Mouse (Mus musculus): ENCODE data around the gene Pla2g1b.

The Pla2g1b gene

DNA sequence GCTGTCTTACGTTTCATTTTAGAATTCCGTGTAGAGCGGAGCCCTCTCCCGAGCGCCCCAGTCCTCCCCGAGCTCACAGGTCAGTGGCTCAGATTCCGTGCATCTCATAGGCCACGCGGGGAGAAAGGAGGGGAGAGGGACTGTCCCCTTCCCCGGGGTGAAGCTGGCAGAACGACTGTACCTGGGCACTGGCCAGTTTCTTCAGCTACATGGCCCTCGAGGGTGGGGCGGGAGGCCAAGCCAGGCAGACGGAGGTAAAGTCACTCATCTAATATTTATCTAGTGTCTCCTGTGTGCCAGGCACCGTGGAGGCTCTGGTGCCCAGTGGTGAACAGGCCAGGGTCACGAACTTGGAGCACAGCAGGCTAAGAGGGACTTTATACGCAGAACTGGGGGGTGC, 19.0 kb upstream of the Pla2g1b start:
- DNase-seq (ENCODE audit: low spot score): no peak

DNA sequence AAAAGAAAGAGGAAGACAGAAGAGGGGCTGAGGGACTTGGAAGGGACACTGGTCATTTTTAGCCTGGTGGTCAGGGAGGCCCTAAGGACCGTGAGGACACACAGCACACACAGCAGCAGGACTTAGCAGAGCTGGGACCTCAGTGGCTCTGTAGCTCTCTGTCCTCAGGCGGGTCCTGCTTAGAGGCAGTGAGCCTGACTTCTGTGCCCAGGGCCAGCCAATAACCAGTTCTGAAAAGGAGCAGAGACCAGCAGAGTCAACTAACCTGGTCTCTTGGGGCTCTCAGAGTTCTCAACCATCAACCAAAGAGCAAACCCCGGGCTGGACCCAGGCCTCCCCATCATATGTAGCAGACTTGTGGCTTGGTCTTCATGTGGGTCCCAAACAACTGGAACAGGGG, 16.8 kb upstream of the Pla2g1b start:
- DNase-seq (ENCODE audit: low spot score): no peak

DNA sequence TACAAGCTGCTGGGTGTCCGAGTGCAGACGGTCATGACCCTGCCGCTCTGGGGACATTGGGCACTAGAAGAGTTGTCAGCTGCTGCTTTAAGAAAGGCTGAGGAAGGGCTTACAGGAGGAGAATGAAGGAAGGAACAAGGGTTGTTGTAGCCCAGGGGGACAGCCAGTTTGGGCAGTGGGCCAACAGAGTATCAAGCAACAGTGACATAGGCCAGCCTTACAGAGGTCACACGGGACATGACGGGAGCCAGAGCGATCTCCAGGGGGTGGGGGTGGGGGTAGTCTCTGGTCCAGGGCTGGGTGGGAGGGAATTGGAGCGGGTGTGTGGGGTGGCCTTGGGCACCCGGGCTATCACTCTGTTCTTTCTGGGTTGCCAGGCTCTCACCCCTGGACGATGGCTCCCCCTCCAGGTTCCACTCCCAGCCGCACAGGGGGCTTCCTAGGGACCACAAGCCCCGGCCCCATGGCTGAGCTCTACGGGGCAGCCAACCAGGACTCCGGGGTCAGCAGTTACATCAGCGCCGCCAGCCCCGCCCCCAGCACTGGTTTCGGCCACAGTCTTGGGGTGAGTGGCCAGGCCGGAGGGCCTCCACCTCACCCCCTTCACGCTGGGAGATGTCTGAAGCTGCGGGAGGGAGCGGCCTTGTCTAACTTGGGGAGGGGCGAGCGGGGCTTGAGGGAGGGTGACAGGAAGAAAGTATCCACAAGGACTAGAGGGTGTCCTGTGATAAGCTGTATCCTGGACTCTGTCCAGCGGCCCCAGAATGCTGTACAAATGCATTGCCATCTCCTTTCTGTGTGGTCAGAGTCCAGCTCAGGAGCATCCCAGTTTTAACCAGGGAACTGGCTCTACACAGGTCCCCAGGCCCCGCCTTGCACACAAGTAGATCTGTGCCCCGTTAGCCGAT, 15.4 kb upstream of the Pla2g1b start:
- DNase-seq (ENCODE audit: low spot score): no peak

DNA sequence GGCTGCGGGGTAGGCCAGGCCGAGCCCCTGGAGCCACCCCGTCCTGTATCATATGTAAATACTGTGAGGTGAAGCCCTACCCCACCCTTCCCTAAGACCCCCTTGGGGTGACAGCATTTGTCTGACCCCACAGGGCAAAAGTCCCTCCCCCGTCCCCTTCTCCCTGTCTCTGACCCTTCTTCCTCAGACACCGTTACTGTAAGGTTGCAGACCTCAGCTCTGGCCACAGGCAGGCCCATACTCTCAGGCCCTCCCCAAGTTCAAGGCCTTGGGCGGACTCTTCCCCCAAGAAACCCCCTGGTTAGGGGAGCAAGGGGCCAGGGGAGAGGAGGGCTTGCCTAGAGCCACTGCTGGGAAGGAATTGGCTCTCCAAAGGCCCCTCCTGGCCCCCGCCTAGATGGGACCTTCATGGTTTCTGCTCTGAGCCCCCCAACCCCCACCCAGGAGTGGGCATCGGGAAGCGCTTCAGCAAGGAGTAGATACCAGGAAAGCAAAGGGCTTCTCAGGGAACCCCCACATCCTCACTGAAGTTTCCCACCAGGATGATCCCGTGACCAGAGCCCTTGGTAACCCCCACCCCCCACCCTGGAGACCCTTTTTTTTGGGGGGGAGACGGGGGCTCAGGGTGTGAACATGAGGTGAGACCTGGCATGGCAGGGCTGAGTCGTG, 11.5 kb upstream of the Pla2g1b start:
- DNase-seq (ENCODE audit: low spot score): no peak

DNA sequence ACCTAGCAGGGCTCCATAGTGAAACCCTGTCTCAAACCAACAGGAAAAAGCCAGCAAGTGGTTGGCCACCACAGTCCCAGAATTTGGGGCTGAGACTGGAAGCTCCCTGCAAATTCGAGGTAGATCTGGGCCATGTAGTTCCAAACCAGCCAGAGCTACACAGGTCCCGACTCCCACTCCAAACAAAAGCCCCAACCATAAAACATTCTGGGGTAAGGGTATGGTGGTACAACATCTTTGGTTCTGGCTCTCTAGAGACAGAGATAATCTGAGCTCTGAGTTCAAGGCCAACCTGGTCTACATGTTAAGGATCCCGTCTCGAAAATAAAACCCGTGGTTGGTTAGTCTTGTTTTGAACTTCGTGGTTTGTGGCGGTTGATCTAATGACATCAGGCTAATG, 10.2 kb upstream of the Pla2g1b start:
- no peak for DNase-seq (ENCODE audit: low spot score)

DNA sequence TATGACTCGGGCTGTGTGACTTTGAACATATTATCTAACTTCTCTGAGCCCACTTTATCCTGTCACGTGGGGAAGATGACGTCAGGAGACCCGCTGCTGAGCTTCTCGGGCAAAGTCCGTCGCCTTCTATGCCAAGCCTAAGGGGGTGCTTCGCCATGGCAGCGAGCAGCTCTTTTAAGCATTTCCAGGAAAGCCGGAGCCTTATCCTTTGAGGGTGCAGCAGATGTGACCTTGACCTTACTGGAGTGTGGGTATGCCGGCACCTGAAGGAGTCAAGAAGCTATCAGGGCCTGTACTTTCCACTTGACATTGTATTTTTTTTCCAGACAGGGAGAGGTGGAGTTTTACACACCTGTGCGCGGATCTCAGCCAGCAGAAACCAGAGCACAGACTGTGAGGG, 7.1 kb upstream of the Pla2g1b start:
- DNase-seq (ENCODE audit: low spot score): no peak

DNA sequence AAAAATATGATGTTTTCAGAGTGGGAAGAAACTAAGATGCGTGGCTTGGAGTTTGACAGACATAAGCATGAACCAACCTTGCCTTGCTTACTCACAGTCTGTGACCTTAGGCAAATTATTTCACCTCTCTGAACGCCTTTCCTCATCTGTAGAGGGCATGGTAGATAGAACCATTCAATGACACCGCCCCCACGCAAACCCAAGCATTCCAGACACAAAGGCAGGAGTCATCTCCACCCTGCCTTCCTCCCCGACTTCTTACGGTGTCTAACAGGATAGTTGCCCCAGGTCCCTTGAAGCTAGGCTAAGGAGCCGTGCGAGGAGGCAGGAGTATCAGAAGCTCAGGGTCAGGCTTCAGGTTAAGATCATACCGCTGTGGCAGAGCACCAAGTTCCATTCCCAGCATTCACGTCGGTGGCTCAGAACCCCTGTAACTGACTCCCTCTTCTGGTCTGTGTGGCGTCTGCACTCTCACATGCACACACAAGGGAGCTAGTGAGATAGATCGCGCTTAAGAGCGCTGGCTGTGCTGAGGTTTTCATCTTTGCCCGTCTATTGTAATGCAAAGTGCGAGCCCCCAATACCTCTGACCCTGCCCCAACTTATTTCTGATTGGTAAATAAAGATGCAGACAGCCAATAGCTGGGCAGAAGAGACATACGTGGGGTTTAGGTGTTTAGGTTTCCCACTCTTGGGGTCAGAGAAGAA, 1.5 kb upstream of the Pla2g1b start:
- no peak for DNase-seq (ENCODE audit: low spot score)

DNA sequence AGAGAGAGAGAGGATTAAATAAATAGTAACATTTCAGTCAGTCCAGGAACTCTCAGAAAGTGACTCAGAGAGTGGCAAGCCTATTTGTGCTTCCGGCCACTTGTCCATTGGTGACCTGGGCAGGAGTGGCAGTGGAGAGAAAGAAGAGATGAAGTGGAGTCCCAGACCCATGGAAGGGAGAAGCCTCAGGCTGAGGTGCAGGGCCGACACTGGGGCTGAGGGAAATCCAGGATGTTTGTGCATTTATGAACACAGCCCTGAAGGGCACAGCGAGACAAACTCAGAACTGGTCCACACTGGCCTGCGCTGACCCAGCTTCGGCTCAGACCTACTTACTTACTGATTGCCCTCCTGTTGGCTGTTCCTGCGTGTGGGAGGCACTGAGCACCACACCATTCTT, 3.7 kb downstream of the Pla2g1b start:
- peak; percentile 60 for DNase-seq (ENCODE audit: low spot score)

DNA sequence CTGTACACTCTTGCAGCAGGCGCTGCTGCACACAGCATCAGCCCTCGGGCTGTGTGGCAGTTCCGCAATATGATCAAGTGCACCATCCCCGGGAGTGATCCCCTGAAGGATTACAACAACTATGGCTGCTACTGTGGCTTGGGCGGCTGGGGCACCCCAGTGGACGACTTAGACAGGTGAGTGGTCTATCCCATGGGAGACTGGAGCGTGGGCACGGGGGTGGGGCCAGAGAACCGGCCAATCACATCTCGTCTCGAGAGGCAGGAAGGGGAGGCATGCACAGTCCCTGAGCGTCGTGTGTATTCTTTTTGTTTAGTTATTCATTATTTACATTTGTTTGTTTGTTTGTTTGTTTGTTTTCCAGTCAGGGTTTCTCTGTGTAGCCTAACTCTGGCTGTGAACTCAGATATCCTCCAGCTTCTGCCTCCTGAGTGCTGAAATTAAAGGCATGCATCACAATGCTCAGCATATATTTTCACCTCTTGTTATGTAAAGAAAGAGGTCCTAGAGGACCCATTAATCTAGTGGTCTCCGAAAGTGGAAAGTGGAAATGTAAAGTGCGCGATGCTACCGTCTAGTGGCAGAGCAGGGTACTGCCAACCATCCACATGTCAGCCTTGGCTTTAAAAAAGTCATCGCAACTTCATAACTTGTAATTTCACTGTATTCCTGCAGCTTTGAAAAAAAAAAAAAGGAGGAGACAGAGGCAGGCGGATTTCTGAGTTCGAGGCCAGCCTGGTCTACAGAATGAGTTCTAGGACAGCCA, 4.9 kb downstream of the Pla2g1b start:
- DNase-seq (ENCODE audit: low spot score): peak; percentile 64

DNA sequence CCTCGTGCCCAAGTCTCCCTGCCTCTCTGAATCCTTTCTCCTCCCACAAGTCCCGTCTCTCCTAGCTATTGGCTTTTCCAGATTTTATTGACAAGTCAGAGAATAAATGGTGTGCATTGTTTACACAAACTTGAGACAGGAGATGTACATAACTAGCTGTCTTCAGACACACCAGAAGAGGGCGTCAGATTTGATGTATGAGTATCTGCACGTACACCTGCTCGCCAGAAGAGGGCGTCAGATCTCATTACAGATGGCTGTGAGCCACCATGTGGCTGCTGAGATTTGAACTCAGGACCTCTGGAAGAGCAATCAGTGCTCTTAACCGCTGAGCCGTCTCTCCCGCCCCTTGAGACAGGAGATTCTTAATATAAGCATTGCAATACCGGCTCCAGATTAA, 7.1 kb downstream of the Pla2g1b start:
- no peak for DNase-seq (ENCODE audit: low spot score)

DNA sequence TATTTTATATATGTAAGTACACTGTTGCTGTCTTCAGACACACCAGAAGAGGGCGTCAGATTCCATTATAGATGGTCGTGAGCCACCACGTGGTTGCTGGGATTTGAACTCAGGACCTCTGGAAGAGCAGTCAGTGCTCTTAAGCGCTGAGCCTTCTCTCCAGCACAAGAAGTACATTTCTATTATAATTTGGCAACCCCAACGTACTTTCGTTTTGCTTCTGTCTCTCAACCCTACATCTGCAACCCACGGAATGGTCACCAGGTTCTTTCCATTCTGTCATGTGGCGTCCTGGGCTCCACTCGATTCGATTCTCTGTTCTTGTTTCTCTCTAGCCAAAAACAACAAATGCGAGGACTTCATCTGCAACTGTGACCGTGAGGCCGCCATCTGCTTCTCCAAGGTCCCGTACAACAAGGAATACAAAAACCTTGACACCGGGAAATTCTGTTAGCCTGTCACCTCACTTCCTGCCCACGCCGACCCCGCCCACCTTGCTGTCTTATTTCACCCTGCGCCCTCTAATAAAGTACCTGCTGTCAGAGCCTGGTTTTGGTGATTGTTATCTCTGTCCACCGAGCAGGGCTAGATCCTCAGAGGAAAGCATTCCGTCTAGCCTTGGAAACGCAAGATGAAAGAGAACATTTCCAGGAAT, 8.2 kb downstream of the Pla2g1b start:
- DNase-seq (ENCODE audit: low spot score): peak; percentile 35

DNA sequence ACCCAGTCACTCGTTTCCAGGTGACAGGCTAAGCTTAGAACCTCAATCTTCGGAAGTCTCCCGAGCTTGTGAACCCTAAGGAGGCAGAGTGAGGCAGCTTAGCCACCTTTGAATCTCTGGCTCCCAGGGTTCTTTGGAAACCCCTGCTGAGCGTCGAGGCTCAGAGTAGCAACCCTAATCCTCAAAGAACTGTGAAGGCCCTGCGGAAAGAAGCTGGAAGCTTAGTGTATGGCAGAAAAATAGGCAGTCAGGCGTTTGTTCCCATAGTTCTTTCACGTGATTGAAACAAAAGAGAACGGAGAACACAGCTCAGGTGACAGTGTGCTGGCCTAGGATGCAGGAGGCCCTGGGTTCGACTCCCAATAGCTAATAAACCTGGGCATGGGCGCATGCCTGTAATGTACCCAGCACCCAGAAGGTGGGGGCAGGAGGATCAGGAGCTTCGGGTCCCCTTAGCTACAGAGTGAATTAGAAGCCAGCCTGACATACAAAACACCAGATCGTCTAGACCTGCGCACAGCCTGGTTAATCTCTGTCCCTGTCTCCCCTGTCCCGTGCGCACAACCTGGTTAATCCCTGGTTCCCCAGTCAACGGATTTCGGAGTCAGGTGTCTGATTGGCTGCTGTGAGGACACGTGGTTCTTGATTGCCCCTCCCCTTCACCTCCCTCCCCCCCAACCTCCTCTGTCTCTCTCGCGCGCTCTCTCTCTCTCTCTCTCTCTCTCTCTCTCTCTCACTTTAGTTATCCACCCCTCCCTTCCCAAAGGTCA, 9.5 kb downstream of the Pla2g1b start:
- no peak for DNase-seq (ENCODE audit: low spot score)

DNA sequence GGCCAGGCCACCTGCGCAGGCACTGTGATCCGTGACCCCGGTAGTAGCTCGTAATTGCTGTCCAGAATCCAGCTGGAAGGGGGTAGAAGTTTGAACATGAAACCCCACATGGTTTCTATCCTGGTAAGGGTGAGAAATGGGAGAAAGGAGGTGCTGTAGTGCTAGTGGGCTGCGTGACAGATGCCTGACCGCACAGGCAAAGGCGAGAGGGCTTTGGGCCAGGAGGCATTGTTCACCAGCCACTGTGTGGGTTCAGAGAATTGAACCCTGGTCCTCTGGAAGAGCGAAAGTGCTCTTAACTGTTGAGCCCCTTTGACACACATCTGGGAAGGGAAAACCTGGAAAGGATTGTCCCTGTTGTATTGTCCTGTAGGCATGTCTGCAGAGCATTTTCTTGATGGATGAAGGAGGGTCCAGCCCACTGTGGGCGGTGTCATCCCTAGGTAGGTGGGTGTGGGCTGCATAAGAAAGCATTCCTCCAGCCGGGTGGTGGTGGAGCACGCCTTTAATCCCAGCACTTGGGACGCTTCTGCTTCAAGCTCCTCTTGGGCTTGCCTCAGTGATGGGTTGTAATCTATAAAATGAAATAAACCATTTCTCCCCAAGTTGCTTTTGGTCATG, 10.2 kb downstream of the Pla2g1b start:
- no peak for DNase-seq (ENCODE audit: low spot score)

DNA sequence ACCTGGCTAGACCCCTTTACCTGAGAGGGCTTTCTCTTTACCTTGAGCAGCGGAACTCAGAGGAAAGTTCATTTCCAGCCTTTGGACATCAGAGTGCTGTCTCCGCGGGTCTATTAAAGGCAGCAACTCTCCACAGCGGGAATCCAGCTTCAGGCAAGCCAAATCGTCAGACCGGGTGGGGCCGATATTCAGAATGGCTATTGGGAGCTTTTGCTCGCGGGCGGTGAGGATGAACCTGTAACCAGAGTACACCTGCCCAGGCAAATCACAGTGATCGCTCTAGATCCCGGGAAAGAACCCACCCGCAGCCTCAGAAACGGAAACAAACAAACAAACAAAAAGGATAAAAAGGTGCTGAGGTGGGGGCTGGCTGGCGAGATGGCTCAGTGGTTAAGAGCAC, 13.5 kb downstream of the Pla2g1b start:
- no peak for DNase-seq (ENCODE audit: low spot score)

DNA sequence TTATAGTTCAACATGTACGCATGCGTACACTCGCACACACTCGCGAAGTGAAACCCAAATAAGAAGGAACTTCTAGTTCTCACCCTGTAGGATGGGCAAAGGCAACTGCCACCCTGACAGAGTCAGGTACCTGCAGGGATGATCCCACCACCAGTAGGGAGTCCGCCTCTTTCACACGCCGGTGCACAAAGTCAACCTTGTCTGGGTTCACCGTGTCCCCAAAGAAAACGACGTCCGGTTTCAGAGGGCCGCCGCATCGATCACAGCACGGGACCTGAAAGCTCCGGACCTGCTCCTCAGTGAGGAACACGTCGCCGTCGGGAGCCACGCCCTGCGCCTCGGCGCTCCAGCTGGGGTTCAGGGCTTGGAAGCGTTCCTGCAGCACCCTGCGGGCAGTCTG, 14.0 kb downstream of the Pla2g1b start:
- no peak for DNase-seq (ENCODE audit: low spot score)

DNA sequence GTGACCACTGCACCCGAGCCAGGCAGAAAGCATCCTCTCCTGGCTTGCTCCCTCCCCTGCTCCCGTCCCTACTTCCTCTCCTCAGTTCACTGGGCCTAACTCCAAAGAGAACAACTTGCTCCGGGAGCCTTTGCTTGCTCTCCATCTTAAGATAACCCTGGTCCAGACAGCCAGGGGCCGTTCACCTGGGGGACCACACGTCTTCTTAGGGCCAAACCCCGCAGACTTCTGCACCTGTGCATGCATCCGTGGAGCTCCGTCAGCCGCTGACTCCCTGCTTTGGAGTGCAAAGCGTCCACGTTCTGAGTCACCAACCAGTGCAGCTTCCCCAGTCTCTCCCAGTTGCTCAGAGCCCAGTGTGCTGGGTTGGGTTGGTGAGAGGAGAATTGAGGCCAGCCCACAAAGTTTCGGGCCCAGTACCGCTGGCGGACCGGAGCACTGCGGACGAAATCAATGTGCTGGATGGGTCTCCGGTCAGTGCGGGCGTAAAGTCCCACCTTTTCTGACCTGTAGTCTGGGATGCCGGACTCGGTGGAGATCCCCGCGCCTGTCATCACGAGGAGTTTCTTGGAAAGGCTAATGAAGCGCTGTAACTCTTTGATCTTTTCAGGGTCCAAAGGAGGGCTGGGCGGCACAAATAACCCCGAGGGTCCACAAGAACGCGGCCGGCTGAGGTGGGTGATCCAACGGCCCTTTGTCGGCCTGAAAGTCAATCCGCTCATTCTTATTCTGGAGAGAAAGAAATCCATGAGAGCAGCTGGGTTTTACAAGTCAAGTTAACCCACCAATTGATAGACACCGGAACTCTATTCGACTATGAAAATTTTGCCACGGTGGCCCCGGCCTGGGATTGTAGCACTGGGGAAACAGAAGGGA, 16.6 kb downstream of the Pla2g1b start:
- no peak for DNase-seq (ENCODE audit: low spot score)

DNA sequence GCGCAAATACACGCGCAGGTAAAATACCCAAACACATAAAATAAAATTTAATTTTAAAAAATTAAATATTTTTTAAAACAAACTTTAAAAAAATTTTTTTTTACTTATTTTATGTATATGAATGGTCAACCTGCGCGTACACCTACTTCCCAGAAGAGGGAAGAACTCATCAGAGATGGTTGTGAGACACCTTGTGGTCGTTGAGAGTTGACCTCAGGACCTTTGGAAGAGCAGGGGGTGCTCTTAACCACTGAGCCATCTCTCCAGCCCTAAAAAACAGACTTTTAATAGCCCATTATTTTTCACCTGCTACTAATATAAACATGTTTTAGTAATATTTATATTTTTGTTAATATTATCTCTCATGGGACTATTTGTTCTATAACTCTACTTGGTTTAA, 17.3 kb downstream of the Pla2g1b start:
- peak; percentile 49 for DNase-seq (ENCODE audit: low spot score)

DNA sequence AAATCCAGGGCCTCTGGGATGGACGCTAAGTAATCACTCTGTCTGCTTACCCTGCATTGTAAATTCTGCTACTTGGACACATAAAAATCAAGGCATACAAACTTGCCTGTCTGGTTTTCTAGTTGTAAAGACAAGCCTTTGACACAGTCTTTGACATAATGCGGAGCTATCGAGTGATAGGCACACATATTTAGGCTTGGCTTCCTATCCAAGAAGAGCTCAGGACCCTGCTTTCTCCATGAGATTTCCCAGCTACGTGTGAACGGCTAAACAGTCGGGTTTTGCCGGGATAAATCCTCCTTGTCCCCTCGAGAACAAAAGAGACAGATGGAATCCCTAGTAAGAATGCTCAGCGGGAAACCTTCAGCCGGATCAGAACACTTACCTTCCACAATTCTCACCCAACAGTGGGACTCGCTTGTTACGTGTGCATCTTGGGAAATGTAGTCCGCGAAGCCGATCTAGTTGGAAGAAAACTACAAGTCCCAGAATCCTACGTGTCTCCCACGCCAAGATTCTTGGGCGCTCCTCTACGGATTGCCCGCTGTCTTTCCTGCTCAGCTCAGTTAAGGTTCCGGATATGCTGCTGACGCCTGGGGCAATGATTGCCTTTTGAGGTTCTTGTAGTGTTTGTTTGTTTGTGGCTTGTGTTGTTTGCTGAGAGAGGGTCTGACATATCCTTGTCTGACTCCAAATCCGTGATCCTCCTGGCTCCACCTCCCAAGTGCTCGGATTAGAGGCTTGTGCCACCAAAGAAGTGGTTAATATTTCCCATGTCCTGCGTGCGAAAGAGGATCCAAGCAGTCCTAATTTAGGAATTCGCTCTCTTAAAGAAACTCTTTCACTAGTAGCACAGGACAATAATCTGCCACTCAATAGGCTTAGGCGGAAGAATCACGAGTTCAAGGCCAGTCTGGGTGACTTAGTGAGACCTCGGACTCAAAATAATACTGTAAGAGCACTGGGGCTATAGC, 18.2 kb downstream of the Pla2g1b start, which contains the start of gene Sirt4:
Gene Sirt4, minus strand, starts transcription at position 779 of the 974 bp plus-strand sequence.
- DNase-seq (ENCODE audit: low spot score): peak; percentile 97

Measured in MN1 (cell line).